Mouse (Mus musculus) heart, postnatal 0 days (tissue): ENCODE measurements around the gene Chit1.

Experiments
- CTCF ChIP-seq: IDR thresholded peaks from 2 replicates; pipeline ENCODE4 v1.5.1; 2016; ENCODE audit warnings: antibody characterized with exemption, control low read depth, low read depth
- EP300 ChIP-seq: IDR thresholded peaks from 2 replicates; pipeline ENCODE4 v1.6.1; 2016; ENCODE audit warnings: antibody characterized with exemption, low read depth

DNA sequence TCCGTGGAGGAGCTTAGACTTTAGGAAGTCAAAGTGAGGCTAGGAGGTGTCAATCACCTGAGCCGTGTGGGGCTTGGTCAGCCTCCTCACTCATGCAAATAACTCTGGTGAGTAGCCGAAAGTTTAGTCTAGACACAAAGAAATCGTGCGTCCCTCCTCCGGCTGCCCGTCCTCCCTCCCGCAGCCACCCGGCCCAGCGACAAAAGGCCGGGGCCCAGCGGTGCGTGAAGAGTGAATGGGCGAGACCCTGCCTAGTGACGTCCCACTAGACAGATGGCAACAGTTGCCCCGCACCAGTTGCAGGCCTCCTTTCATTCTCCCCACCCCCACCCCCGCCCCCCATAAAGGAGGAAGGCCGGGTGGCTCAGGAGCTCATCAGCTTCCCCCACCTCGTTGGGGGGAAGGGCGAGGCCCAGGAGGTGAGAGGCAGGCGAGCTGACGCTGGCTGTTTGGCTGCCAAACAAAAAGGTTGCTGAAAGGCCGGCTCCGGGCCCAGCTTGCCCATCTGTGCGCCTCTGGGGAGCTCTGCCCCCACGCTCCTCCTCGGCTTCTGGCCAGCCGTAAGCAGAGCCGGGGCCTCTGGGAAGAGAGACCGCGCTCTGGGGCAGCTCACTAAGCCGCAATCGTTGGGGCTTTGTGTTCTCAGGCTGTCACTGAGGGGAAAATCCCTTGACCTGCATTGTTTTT lies 47.8 kb upstream of the Chit1 start:
- TF ChIP-seq EP300 (no peak), CTCF (no peak)
